Mouse (Mus musculus): ENCODE results near the gene Pax8. TPM values are rescaled to one million over a fixed set of nuclear protein-coding genes. Genes with fewer than 3 reads are reported as not detected.

The Pax8 gene
- polyA plus RNA-seq, 1 experiment from 2014 or later: 0.22 TPM

DNA sequence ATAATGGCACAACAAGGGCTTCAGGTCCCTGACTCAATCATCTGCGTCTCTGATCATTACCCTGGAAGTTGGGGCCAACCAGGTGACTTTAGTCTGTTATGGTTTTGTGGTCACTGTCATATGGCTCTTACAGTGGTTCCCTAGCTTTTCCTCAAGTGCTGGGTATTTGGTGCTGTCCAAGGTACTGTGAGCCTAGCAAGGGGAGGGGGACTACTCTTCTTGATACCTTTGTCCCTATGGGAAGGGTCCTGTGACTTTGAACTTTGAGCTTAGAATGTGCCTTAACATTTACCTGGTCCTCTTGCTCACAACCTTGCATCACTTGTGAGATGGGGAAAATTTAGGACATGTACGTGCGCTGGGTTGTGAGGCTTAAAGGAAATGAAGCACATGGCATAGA is 13.3 kb upstream of the Pax8 start:
- 67% methylated on average over 3 of the region's 3 CpGs for WGBS
- H3K27me3 ChIP-seq (replicated peaks; ENCODE audit: control insufficient read depth, insufficient read depth, low read length): no peaks in the 10 kb centered on the region
- no peak overlapping the region for H3K4me3 ChIP-seq (ENCODE audit: low read depth, low read length)
- no peaks in the 10 kb centered on the region for H3K36me3 ChIP-seq (ENCODE audit: control insufficient read depth, insufficient read depth, low read length)
- peak; percentile 54 for DNase-seq (ENCODE audit: low spot score)
- H3K9ac ChIP-seq (ENCODE audit: low read length): no peak overlapping the region
- ATAC-seq (replicated peaks; ENCODE audit: low FRiP score, low TSS enrichment, low read depth): no peak
- H3K4me1 ChIP-seq (replicated peaks; ENCODE audit: control insufficient read depth, insufficient read depth, low read length): no peaks in the 10 kb centered on the region
- H3K27ac ChIP-seq (ENCODE audit: low read depth): no peak overlapping the region
- no peak overlapping the region for H3K4me2 ChIP-seq (ENCODE audit: low read length)
- H3K9me3 ChIP-seq (ENCODE audit: control insufficient read depth, low read length): no peaks in the 10 kb centered on the region

GRCm38 (mm10) chr2:24487056-24487825 is 11.8 kb upstream of the Pax8 start:
- H3K27me3 ChIP-seq (replicated peaks; ENCODE audit: control insufficient read depth, insufficient read depth, low read length): no peaks in the 10 kb centered on the region
- no peak for DNase-seq (ENCODE audit: low spot score)
- no peak overlapping the region for H3K9ac ChIP-seq (ENCODE audit: low read length)
- no peaks in the 10 kb centered on the region for H3K4me1 ChIP-seq (replicated peaks; ENCODE audit: control insufficient read depth, insufficient read depth, low read length)
- H3K4me3 ChIP-seq (ENCODE audit: low read depth, low read length): no peak overlapping the region
- no peak for ATAC-seq (replicated peaks; ENCODE audit: low FRiP score, low TSS enrichment, low read depth)
- no peaks in the 10 kb centered on the region for H3K9me3 ChIP-seq (ENCODE audit: control insufficient read depth, low read length)
- no peak overlapping the region for H3K27ac ChIP-seq (ENCODE audit: low read depth)
- no peaks in the 10 kb centered on the region for H3K36me3 ChIP-seq (ENCODE audit: control insufficient read depth, insufficient read depth, low read length)
- no peak overlapping the region for H3K4me2 ChIP-seq (ENCODE audit: low read length)
- WGBS: 66% methylated on average over 4 of the region's 4 CpGs

- Histone ChIP-seq H3K4me2 (ENCODE audit: low read length) (no peak overlapping the region), H3K9ac (ENCODE audit: low read length) (no peak overlapping the region), H3K36me3 (ENCODE audit: control insufficient read depth, insufficient read depth, low read length) (no peaks in the 10 kb centered on the region), H3K4me3 (ENCODE audit: low read depth, low read length) (no peak overlapping the region), H3K9me3 (ENCODE audit: control insufficient read depth, low read length) (no peaks in the 10 kb centered on the region), H3K27ac (ENCODE audit: low read depth) (no peak overlapping the region), H3K4me1 (replicated peaks; ENCODE audit: control insufficient read depth, insufficient read depth, low read length) (no peaks in the 10 kb centered on the region), H3K27me3 (replicated peaks; ENCODE audit: control insufficient read depth, insufficient read depth, low read length) (no peaks in the 10 kb centered on the region)
- ATAC-seq (replicated peaks; ENCODE audit: low FRiP score, low TSS enrichment, low read depth) (no peak), DNase-seq (ENCODE audit: low spot score) (no peak)
- 77% methylated on average over 4 of the region's 4 CpGs for WGBS
Measured at GRCm38 (mm10) chr2:24485398-24485797, 10.0 kb upstream of the Pax8 start.

DNA sequence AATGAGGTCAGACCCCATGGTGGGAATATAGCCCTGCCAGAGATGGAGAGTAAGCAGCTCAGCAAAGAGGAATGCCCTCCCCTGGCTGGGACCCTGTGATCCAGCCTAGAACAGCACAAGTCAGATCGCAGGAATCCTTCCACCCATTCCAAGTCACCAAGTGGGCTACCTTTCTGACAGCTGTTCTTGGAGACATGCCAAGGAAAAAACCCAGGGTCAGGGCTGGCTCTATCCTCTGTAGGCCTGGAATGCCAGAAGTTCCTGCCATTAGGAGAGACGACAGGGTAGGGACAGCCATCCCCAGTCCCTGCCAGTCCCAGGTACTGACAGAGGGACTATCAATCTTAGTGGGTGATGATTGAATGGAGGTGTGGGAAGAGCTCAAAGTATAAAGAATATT is 4.5 kb upstream of the Pax8 start:
- Histone ChIP-seq H3K27ac (ENCODE audit: low read depth) (no peak overlapping the region), H3K27me3 (replicated peaks; ENCODE audit: control insufficient read depth, insufficient read depth, low read length) (peaks cover 25% of the 10 kb centered on the region), H3K9ac (ENCODE audit: low read length) (no peak overlapping the region), H3K9me3 (ENCODE audit: control insufficient read depth, low read length) (no peaks in the 10 kb centered on the region), H3K4me3 (ENCODE audit: low read depth, low read length) (no peak overlapping the region), H3K36me3 (ENCODE audit: control insufficient read depth, insufficient read depth, low read length) (no peaks in the 10 kb centered on the region), H3K4me2 (ENCODE audit: low read length) (no peak overlapping the region), H3K4me1 (replicated peaks; ENCODE audit: control insufficient read depth, insufficient read depth, low read length) (no peaks in the 10 kb centered on the region)
- ATAC-seq (replicated peaks; ENCODE audit: low FRiP score, low TSS enrichment, low read depth): 0 out of 2 replicates have a peak, but pooled peaks have one; percentile 43
- WGBS: 39% methylated on average over 2 of the region's 2 CpGs
- DNase-seq (ENCODE audit: low spot score): no peak

DNA sequence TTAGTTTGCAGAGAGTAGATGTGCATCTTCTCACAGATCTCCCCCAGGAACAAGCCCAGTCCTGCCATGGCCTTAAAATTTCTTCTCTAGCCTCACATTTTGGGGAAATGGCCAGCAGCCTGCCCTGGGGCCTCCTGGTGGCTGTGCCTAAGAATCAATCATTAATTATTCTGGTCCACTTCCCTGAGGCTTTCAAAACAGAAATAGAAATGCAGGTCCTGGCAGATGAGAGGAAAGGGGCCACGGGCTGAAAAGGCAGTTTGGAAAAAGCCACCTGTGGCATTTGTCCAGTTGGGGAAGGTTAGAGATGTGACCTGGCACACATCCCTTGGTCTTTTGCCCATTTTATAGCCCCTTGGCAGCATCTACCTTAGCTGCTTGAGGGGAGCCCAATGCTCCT is 3.8 kb upstream of the Pax8 start:
- no peaks in the 10 kb centered on the region for H3K36me3 ChIP-seq (ENCODE audit: control insufficient read depth, insufficient read depth, low read length)
- peaks cover 32% of the 10 kb centered on the region for H3K27me3 ChIP-seq (replicated peaks; ENCODE audit: control insufficient read depth, insufficient read depth, low read length)
- no peaks in the 10 kb centered on the region for H3K9me3 ChIP-seq (ENCODE audit: control insufficient read depth, low read length)
- no peak overlapping the region for H3K4me2 ChIP-seq (ENCODE audit: low read length)
- ATAC-seq (replicated peaks; ENCODE audit: low FRiP score, low TSS enrichment, low read depth) (no peak), DNase-seq (ENCODE audit: low spot score) (no peak)
- WGBS: 13% methylated on average over 1 of the region's 1 CpGs
- no peak overlapping the region for H3K9ac ChIP-seq (ENCODE audit: low read length)
- no peak overlapping the region for H3K4me3 ChIP-seq (ENCODE audit: low read depth, low read length)
- no peak overlapping the region for H3K27ac ChIP-seq (ENCODE audit: low read depth)
- H3K4me1 ChIP-seq (replicated peaks; ENCODE audit: control insufficient read depth, insufficient read depth, low read length): no peaks in the 10 kb centered on the region; the same call in 1 of the 2 replicates

GRCm38 (mm10) chr2:24478611-24479010 is 3.2 kb upstream of the Pax8 start:
- Histone ChIP-seq H3K9me3 (ENCODE audit: control insufficient read depth, low read length) (no peaks in the 10 kb centered on the region), H3K4me2 (ENCODE audit: low read length) (no peak overlapping the region), H3K9ac (ENCODE audit: low read length) (no peak overlapping the region), H3K36me3 (ENCODE audit: control insufficient read depth, insufficient read depth, low read length) (no peaks in the 10 kb centered on the region), H3K4me1 (replicated peaks; ENCODE audit: control insufficient read depth, insufficient read depth, low read length) (no peaks in the 10 kb centered on the region; the same call in 1 of the 2 replicates), H3K27me3 (replicated peaks; ENCODE audit: control insufficient read depth, insufficient read depth, low read length) (peaks cover 38% of the 10 kb centered on the region), H3K4me3 (ENCODE audit: low read depth, low read length) (no peak overlapping the region), H3K27ac (ENCODE audit: low read depth) (no peak overlapping the region)
- ATAC-seq (replicated peaks; ENCODE audit: low FRiP score, low TSS enrichment, low read depth) (no peak; the same call in 1 of the 2 replicates), DNase-seq (ENCODE audit: low spot score) (no peak)
- 58% methylated on average over 4 of the region's 4 CpGs for WGBS

DNA sequence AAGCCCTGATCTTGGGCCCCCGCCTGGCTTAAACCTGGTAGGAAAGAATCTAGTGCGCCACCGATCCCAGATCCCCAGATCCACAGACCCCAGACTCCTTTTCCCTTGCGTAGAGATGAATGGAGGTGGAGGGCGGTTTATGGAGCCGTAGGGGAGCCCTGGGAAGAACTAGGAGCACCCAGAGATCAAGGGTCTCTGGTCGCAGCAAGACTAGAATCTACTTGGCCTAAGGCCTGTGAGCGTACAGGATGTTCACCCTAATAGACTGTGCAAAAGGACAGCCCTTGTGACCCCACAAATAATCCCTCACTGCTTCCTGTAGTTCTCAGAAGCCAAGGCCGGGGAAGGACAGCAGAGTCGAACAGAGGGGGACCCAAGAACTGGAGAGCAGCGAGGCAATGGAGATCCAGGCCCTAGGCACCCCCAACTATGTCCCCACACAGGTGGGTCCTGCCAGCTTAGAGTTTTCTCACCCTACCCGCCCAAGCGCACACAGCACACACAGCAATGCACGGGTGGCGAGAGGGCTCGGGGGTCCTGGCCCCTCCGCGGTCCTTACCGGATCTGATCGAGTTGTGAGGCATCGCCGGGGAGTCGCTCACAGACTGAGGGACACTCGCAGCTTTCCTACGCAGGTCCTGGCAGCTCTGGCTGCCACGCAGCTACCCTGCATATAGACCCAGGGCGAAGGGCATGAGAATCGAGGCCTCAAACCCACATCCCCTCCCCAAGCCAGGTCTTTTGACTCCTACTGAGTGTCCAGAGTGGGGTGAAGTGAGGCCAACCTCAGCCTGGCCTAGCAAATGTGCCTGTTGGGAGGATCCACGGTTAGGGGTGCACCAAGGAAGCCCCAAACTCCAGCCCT is 653 bp downstream of the Pax8 start:
- 26% methylated on average over 29 of the region's 29 CpGs for WGBS
- Histone ChIP-seq H3K4me2 (ENCODE audit: low read length) (peak overlapping the region; percentile 49), H3K4me1 (replicated peaks; ENCODE audit: control insufficient read depth, insufficient read depth, low read length) (no peaks in the 10 kb centered on the region; the same call in 1 of the 2 replicates), H3K9ac (ENCODE audit: low read length) (no peak overlapping the region), H3K4me3 (ENCODE audit: low read depth, low read length) (peak overlapping the region; percentile 35), H3K27ac (ENCODE audit: low read depth) (no peak overlapping the region), H3K27me3 (replicated peaks; ENCODE audit: control insufficient read depth, insufficient read depth, low read length) (peaks cover 74% of the 10 kb centered on the region), H3K9me3 (ENCODE audit: control insufficient read depth, low read length) (no peaks in the 10 kb centered on the region), H3K36me3 (ENCODE audit: control insufficient read depth, insufficient read depth, low read length) (no peaks in the 10 kb centered on the region)
- DNase-seq (ENCODE audit: low spot score): peak; percentile 58
- ATAC-seq (replicated peaks; ENCODE audit: low FRiP score, low TSS enrichment, low read depth): no peak

GRCm38 (mm10) chr2:24473641-24474511 is 1.5 kb downstream of the Pax8 start:
- H3K9ac ChIP-seq (ENCODE audit: low read length): no peak overlapping the region
- no peaks in the 10 kb centered on the region; the same call in 1 of the 2 replicates for H3K4me1 ChIP-seq (replicated peaks; ENCODE audit: control insufficient read depth, insufficient read depth, low read length)
- peaks cover 74% of the 10 kb centered on the region for H3K27me3 ChIP-seq (replicated peaks; ENCODE audit: control insufficient read depth, insufficient read depth, low read length)
- ATAC-seq (replicated peaks; ENCODE audit: low FRiP score, low TSS enrichment, low read depth) (no peak), DNase-seq (ENCODE audit: low spot score) (peak; percentile 77)
- peak overlapping the region; percentile 35 for H3K4me3 ChIP-seq (ENCODE audit: low read depth, low read length)
- 2% methylated on average over 56 of the region's 56 CpGs for WGBS
- H3K4me2 ChIP-seq (ENCODE audit: low read length): peak overlapping the region; percentile 49
- no peaks in the 10 kb centered on the region for H3K36me3 ChIP-seq (ENCODE audit: control insufficient read depth, insufficient read depth, low read length)
- H3K27ac ChIP-seq (ENCODE audit: low read depth): no peak overlapping the region
- H3K9me3 ChIP-seq (ENCODE audit: control insufficient read depth, low read length): no peaks in the 10 kb centered on the region

All from intestine, embryonic 14.5 days (tissue).